Mouse (Mus musculus): ENCODE data around the gene Plac1.
"Not testable (repeated sequence)": the region's sequence is repeated elsewhere in the genome, so short reads cannot be mapped to it uniquely, and the experiment has no call there.

The Plac1 gene

DNA sequence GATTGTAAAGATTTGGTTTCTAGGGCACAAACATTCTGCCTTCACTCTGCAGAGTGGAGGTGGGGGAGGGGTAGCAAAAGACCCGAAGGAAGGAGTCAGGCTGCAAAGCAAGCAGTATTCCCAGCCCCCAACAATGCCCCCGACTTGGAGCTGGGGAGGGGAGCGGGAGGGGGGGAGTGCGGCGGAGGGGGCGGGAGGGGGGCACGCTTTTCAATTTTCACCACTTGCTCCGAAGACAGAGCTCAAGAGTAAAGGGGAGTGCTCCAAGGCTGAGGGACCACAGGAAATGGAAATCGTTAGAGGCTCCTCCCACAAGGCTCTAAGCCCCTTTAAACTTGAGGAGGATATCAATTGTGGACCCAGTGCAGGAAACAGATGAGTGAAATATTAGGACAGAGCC, 189.6 kb downstream of the Plac1 start:
- in situ Hi-C loops (cut with MboI, MseI) = no loop called here

GRCm38 (mm10) chrX:53049196-53049595, 190.7 kb downstream of the Plac1 start:
- in situ Hi-C loops (cut with MboI, MseI) = no loop called here

- in situ Hi-C loops (cut with MboI, MseI) = no loop called here
Measured at GRCm38 (mm10) chrX:53046911-53047310, 193.0 kb downstream of the Plac1 start.

DNA sequence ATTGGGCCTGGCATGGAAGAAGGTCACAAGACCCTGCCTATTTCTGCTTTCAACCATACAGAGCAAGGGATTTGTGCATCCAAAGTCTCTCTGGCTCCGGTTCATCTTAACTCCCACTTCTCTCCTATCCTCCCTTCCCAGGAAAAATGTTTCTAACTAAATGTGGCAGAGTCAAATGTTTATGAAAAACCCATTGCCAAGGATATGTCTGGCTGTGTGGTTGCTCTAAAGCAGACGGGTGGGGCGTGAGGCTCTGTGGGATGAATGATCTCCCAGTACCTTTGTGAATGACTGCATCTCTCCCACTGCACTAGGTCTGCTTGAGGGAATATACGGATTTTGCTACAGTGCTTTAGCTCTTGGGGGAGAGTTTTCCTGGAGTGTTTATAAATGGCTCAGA, 193.9 kb downstream of the Plac1 start:
- in situ Hi-C loops (cut with MboI, MseI) = no loop called here

DNA sequence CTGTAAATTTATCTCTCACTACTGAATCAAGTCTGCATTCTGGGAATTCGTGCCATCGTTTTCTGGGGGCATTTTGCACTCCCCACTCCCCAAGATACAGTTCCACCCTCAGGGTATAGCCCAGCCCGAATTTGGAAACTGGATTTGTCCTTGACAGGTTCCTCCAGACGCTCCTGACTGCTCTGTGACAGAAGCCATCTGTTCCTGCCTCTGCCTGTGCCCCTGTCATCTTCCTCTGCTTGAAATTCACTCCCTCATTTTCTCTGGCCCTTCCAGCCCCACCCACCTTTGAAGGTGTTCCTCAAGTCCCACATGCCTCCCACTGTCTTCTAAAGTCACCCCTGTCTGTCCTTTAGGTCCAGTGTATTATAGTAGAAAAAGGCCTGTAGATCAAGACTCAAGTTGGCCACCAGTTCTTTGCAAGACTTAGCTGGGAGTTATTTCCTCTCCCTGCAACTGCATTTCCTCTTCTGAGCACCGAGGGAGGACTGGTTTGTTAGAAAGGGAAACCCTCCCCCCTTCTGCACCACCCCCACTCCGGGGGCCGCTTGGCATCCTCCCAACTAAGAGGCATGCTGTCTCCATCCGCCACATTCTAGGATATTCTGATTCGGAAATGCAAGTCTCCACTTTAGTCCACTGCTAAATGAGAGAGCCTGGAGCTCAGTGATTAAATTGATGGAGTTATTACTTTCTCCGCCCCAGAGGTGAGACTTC, 194.6 kb downstream of the Plac1 start:
- in situ Hi-C loops (cut with MboI, MseI) = no loop called here

DNA sequence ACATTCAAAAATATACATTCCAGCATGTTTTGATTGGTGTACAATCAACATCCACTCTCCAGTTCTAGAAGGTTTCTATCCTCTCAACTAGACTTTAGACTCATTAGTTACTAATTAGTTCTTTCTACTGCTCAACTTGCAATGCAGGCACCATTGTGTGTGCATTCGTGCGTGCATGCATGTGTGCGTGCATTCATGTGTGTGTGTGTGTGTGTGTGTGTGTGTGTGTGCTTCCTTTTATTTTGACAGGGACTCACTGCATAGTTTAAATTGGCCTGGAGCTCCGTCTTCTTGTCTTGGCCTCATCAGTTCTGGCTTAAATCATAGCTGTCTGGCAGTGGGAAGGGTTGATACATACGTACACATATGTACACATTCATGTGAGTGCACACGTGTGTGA, 198.9 kb downstream of the Plac1 start:
- in situ Hi-C loops (cut with MboI, MseI) = no loop called here

DNA sequence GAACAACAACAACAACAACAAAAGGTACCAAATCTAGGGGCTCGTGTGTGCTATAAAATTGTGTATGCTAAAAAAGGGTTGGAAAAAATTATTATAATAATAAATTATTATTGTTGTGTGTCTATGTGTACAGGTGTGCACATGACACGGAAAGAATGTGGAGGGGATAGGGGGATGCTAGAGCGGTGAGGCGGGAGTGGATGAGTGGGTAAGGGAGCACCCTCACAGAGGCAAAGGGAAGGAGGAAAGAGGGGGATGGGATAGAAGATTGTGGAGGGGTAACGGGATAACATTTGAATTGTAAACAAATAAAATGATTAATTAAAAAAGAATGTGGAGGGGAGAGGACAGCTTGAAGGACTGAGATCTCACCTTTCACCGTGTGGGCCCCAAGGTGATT, 199.8 kb downstream of the Plac1 start:
- in situ Hi-C loops (cut with MboI, MseI) = no loop called here

DNA sequence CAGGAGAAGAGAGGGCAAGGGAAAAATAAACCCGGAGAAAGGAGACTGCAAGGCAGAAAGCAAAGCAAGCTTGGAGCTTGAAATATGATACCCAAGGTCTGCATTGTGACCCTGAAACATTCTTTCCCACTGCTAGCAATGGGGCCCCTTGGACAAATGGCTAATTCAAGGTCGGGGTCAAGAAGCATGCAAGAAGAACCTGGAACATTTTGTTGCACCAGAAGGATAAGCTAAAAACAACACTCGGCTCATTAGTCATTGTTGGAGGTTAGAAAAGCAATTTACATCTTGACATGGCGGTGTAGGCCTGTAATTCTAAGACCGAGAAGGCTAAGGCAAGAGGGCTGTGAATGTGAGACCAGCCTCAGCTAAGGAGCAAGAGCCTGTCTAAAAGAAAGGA, 200.3 kb downstream of the Plac1 start:
- in situ Hi-C loops (cut with MboI, MseI) = no loop called here

GRCm38 (mm10) chrX:53038194-53038593, 201.7 kb downstream of the Plac1 start:
- in situ Hi-C loops (cut with MboI, MseI) = no loop called here

DNA sequence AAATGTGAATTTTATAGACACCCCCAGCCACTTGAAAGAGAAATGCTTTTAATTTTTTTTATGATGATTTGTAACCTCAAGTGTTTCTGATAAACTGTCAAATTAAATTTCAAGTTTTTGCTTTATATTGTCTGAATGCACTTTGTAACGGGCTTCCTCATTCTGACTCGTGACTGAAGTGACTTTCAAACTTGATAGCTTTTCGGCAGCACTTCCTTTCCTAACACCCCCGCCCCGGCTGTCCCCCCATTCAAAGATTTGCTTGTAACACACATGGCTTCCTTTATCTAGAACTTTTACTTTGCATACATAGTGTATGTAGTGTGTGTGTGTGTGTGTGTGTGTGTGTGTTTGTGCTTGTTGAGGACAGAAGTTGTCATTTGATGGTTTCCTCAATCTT, 210.4 kb downstream of the Plac1 start:
- in situ Hi-C loops (cut with MboI, MseI) = no loop called here

DNA sequence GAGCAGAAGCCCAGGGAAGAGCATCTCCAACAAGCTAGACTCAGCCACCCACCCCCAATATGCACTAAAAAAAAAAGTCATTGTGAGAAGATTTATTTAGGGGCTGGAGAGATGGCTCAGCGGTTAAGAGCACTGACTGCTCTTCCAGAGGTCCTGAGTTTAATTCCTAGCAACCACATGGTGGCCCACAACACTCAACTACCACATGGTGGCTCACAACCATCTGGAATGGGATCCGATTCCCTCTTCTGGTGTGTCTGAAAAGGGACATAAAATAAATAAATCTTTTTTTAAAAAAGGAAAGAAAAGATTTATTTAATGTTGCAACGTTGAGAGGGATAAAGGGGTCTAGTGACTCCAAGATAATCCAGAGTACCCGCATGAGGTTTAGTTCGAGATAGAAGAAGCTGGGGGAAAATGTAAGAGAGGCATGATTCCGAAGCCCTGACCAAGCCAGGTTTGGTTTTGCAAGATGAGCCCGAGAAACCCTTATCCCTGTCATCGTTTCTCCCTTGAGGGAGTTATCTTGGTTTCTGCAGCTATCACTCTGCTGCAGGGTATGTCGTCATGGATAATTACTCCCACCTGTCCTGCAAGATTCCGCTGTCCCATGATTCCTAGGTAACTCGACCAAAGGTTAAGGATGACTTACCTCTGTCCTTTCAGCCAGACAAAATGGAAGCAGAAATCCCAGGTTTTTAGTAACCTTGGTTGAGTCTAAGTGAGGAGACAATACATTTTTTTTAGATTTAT, 214.3 kb downstream of the Plac1 start:
- in situ Hi-C loops (cut with MboI, MseI) = no loop called here

- in situ Hi-C loops (cut with MboI, MseI) = not testable (repeated sequence)
Measured at GRCm38 (mm10) chrX:53024268-53024667, 215.6 kb downstream of the Plac1 start.

- in situ Hi-C loops (cut with MboI, MseI) = no loop called here
Measured at GRCm38 (mm10) chrX:53023021-53023420, 216.9 kb downstream of the Plac1 start.
